Mouse (Mus musculus) lung, adult 18-20 months (tissue): ENCODE results near the gene Gm21987.

ENCODE experiments used
- DNase-seq, 2 experiments: peaks; one replicate each; pipeline ENCODE4 v3.0.0; 2022; ENCODE audit warnings: mixed read lengths in 2 of 2

Gene Gm21987

DNA sequence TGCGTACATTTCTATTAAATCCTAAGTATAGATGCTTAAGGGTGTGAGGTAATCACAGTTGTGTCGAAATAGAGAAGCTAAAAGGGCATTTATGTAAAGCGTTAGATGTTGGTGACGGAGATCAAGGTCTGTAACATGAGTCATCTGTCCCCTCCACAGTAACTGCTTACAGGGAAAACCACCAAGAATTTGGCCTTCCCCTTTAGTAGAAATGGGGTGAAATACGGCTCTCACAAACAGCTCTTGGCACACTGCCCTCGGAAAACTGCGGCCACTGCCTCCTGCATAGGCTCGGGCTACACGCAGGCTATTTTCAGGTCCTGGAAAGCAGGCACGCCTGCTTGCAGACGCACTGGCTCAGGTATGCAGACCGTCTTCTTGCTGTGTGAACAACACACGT, 49.3 kb downstream of the Gm21987 start:
- peak; percentile 72 to 74 for DNase-seq

DNA sequence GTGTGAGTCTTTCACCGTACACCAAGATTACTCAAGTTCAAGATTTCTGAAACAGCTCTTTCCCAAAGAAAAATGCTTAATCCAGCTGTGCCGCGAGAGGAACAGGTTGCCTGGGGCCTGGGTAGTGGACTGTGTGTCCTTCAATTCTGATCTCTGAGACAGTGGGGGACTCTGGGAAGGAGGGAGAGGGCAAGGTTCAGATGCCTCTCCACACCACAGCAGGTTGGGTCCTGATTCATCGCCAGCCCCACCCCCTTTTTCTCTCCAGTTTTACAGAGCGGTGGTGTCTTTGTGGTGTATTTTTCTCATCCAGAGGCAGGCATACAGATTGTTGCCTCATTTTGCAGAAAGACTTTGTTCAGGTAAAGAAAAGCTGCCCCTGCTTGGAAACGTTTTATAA, 51.4 kb downstream of the Gm21987 start:
- no peak for DNase-seq

DNA sequence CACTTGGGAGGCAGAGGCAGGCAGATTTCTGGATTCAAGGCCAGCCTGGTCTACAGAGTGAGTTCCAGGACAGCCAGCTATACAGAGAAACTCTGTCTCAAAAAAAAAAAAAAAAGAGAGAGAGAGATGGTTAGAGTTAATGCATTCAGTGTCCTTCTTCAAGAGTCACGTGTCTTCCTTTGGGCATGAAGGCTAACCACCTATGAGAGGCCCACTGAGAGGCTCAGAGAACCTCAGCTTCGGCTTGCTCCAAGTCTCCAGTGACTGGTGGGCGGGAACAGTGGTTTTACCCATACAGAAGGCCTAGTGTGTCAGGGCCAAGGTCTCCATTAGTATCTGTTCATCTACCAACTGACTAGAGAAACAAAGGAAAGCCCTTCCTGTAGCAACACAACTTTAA, 52.2 kb downstream of the Gm21987 start:
- DNase-seq = no peak

DNA sequence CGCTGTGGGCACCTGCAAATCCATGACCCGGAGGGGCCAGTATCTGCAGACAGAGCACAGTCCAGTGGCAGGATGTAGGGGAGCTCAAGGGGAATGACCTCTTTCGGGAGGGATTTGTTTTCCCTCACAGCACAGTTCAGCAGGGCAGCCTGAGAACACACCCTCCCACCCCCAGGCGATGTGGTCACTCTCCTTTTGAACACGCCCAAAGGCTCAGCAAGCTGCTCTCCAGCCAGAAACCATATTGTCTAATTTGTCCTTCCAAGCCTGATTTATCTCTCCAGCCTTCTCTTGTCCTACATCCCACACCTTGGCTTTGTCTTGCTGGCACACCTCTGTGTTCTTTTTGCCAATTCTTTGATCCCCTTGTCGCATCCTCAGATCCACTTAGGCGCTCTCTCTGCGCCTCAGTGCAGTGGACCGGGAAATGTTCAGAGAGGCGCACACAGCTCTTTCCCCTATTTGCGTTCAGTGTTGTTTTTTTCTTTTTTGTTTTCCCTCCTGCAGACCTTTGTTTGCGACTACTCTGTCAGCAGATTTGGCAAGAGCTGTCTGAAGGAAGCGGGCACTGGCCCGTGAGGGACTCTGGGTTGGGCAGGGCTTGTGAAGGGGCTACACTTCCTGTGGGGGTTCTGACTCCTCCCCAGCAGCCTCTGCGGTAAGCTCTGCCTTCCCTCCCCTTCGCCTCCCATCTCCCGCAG, 52.8 kb downstream of the Gm21987 start:
- DNase-seq = peak; percentile 47 to 64

DNA sequence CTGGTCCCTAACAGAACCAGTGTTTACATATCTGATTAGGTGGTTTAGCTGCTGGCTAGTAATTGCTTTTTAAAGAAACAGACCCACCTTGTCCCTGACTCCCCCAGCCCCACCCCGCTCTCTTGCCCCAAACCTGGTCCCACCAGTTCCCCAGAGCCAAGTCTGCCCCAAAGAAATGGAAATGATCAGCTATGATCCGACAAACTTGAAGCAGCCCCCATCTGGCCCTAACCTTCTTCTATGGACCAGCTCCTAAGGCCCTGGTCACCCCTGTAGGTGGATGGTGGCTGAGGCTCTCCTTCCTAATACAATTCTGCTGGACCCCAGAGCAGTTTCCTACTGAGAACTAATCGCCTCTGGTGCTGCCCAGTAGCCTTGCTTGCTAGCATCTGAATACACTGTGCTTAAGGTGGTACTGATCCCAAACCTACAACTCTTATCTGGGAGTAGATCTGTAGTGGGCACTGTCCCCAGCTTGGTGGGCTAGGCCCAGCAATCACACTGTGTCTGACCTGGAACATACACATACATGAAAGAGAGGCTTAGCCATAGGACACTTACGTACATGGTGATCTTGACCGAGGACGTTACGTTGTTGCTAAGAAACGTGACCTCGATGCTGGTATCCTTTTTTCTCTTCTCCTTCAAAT, 53.6 kb downstream of the Gm21987 start:
- no peak for DNase-seq

DNA sequence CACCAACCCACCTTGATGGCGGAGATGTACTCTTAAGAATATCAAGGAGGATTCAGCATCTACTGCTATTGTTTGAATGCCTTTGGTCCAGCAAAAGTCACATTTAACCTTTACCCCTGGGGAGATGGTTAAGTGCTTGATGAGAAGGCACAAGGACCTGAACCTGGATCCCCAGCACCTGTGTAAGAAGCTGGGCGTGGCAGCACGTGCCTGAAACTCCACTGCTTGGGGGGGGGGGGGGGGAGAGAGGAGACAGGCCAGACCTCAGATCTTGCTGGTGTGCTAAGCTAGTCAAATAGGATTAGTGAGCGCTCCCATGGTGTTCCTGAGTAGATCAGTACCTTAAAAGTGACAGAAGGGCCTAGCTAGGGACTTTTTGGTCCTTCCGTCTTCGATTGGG, 54.6 kb downstream of the Gm21987 start:
- no peak for DNase-seq

DNA sequence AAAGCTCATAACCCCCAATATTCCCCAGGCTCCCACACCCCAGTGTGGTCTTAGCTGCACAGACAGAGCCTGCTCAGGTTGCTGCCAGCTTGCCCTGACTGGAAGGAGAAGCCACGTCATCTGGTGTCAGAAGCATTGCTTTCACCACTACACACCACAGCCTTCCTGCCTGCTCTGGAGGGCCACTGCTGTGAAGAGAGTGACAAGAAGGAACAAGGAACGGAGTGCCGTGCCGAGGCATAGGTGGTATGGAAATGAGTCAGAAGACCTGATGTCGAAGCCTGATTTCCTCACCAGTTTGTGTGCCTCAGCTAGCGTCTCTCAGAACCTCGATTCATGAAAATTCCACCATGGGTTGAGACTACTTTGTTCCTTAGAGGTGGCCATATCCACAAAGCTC, 56.8 kb downstream of the Gm21987 start:
- peak in 1 of 2 experiments; percentile 14 for DNase-seq

DNA sequence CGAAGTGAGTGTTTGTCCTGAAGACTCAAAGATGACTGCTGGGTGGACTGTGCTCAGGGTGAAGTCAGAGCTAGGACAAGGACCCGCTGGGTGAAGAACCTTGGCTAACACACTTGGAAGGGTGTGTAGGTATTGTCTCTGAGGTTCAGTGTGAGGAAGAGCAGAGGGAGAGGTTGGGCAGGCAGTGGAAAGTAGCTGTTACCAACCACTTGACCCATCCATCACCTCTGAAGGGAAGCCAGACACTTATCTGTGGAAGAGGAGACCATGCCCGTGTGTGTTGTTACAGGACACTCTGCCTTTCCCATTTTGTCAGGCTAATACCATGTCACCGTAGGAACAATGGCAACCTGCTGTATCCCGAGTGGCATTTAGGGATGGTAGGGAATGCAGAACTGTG, 59.5 kb downstream of the Gm21987 start:
- no peak for DNase-seq

DNA sequence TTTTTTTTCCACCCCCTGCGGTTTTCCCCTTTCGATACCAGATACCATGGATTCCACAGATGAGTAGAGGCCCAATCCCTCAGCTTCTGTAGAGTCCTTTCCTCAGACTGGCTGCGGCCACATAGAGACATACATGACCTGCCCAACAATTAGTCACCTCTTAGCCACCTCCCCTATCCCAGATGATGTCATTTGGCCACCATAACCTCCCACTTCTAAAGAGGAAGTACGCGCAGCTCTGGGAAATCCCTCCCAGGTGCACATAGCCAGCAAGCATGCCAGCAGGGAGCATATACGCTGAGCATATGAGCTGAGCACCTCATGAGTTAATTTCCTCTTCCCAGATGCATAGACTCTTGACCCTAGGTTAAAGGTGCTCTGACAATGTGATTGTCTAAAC, 59.9 kb downstream of the Gm21987 start:
- no peak for DNase-seq

DNA sequence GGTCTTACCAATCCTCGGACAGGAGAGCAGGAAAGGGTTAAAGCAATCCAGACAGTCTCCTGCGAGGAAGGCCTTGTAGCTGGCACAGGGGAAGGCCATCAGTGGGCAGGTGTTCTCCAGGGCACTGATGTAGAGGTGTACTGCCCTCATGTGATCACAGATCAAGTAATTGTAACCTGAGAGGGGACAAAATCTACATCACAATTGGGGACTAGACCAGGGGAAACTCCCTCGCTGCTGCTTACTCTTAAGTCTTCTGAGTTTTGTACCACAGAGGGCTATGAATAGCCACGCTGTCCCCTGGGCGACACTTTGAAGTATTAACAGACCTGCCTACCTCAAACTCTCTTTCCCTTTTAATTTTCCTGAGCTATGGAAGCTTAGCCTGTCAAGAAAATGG, 60.7 kb downstream of the Gm21987 start:
- no peak for DNase-seq

DNA sequence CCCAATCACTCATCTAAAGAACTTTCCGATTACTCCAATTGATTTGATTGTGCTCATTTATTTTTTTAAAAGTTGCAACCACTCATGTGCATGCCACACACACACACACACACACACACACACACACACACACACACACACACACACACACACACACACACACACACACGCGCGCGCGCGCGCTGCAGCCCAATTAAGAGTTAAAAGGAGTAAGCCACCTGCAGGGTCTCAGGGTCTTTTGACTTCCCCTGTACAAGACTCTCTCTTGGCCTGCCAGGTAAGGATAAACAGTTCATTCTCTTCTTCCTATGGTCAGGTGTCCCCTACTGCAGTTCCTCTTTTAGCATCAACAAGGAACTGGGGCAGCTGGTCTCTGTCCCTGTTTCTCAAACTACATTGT, 61.6 kb downstream of the Gm21987 start:
- no peak for DNase-seq
